Mouse (Mus musculus) lung, embryonic 14.5 days (tissue): ENCODE data around the gene Gm20696. TPM values are rescaled to one million over a fixed set of nuclear protein-coding genes. Genes with fewer than 3 reads are reported as not detected.

ENCODE experiments used
- ATAC-seq: fragments of 200-750 bp; cut with Nextera tagmentation; 2 replicates; pipeline ENCODE4 v1.8.0; 2017; ENCODE audit warnings: mild to moderate bottlenecking, moderate TSS enrichment, moderate library complexity; ENCODE audit not compliant: insufficient read depth
- DNase-seq: peaks from one replicate; pipeline ENCODE4 v3.0.0-alpha.2; 2015
- H3K27ac ChIP-seq: fragments of 300-500 bp; sonication (generic); 2 replicates; pipeline ENCODE4 v1.5.1; 2014; ENCODE audit warnings: low read depth, mild to moderate bottlenecking, moderate library complexity
- H3K27me3 ChIP-seq: fragments of 300-500 bp; sonication (generic); 2 replicates; pipeline ENCODE4 v1.6.1; 2014; ENCODE audit warnings: low read length, control low read depth; ENCODE audit not compliant: insufficient read depth
- H3K36me3 ChIP-seq: fragments of 300-500 bp; sonication (generic); 2 replicates; pipeline ENCODE4 v1.6.1; 2014; ENCODE audit warnings: control low read depth; ENCODE audit not compliant: insufficient read depth
- H3K4me1 ChIP-seq: fragments of 300-500 bp; sonication (generic); 2 replicates; pipeline ENCODE4 v1.6.1; 2014; ENCODE audit warnings: antibody characterized with exemption, control low read depth; ENCODE audit not compliant: insufficient read depth
- H3K4me2 ChIP-seq: fragments of 300-500 bp; sonication (generic); 2 replicates; pipeline ENCODE4 v1.6.1; 2014; ENCODE audit warnings: mild to moderate bottlenecking
- H3K4me3 ChIP-seq: fragments of 300-500 bp; sonication (generic); 2 replicates; pipeline ENCODE4 v1.5.1; 2014; ENCODE audit warnings: low read depth, low read length
- H3K9ac ChIP-seq: fragments of 300-500 bp; sonication (generic); 2 replicates; pipeline ENCODE4 v1.6.1; 2014
- H3K9me3 ChIP-seq: fragments of 300-500 bp; sonication (generic); 2 replicates; pipeline ENCODE4 v1.6.1; 2016; ENCODE audit warnings: low read depth, low read length, control low read depth
- CTCF ChIP-seq: IDR thresholded peaks from 2 replicates; pipeline ENCODE4 v1.5.1; 2016; ENCODE audit warnings: antibody characterized with exemption, low read depth
- WGBS: fragments of 180-500 bp; shearing (Covaris S2); extraction: QIAGEN DNeasy Blood & Tissue Kit; methylation state at CpG from one replicate; pipeline ENCODE4 v1.1.7; 2014; 5-methylcytosine and 5-hydroxymethylcytosine counted together
- polyA plus RNA-seq: library from polyadenylated mRNA; unstranded; fragments of >200 nt; fragmentation: Nextera tagmentation; extraction: Ambion mirVana; gene quantifications from 2 replicates; pipeline ENCODE4 v1.2.1, GENCODE M21; 2014

Gene Gm20696
- polyA plus RNA-seq, 1 experiment from 2014 or later, result 7.3 TPM

GRCm38 (mm10) chr6:99264192-99265093 lies 402.2 kb downstream of the Gm20696 start:
- Histone ChIP-seq H3K27me3 (no peaks in the 10 kb centered on the region), H3K9ac (no peak overlapping the region), H3K9me3 (no peaks in the 10 kb centered on the region), H3K36me3 (no peaks in the 10 kb centered on the region), H3K4me3 (0 out of 2 replicates have a peak overlapping the region, but pooled peaks have one; percentile 4), H3K27ac (peak overlapping the region; percentile 30), H3K4me2 (peak overlapping the region; percentile 58), H3K4me1 (peaks cover 30% of the 10 kb centered on the region)
- no peak for ATAC-seq
- peak; percentile 27 for DNase-seq
- WGBS, result 30% methylated on average over 13 of the region's 13 CpGs
- no peak for TF ChIP-seq CTCF

GRCm38 (mm10) chr6:99263886-99264185 lies 402.8 kb downstream of the Gm20696 start:
- no peak overlapping the region for H3K4me3 ChIP-seq
- no peaks in the 10 kb centered on the region for H3K36me3 ChIP-seq
- 42% methylated on average over 2 of the region's 2 CpGs for WGBS
- no peaks in the 10 kb centered on the region for H3K9me3 ChIP-seq
- H3K27ac ChIP-seq, result 0 out of 2 replicates have a peak overlapping the region, but pooled peaks have one; percentile 30
- H3K9ac ChIP-seq, result no peak overlapping the region
- H3K4me1 ChIP-seq, result peaks cover 30% of the 10 kb centered on the region
- peak overlapping the region; percentile 58 for H3K4me2 ChIP-seq
- H3K27me3 ChIP-seq, result no peaks in the 10 kb centered on the region
- no peak for TF ChIP-seq CTCF
- ATAC-seq (no peak), DNase-seq (peak; percentile 48)

GRCm38 (mm10) chr6:99263061-99263885 lies 403.3 kb downstream of the Gm20696 start:
- 0 out of 2 replicates have a peak overlapping the region, but pooled peaks have one; percentile 30 for H3K27ac ChIP-seq
- no peaks in the 10 kb centered on the region for H3K27me3 ChIP-seq
- H3K36me3 ChIP-seq, result no peaks in the 10 kb centered on the region
- DNase-seq (no peak), ATAC-seq (no peak)
- H3K9ac ChIP-seq, result no peak overlapping the region
- 21% methylated on average over 12 of the region's 12 CpGs for WGBS
- no peak for TF ChIP-seq CTCF
- no peaks in the 10 kb centered on the region for H3K9me3 ChIP-seq
- peaks cover 30% of the 10 kb centered on the region for H3K4me1 ChIP-seq
- H3K4me3 ChIP-seq, result no peak overlapping the region
- H3K4me2 ChIP-seq, result peak overlapping the region; percentile 58

- WGBS, result 57% methylated on average over 4 of the region's 4 CpGs
- Histone ChIP-seq H3K4me2 (no peak overlapping the region), H3K36me3 (no peaks in the 10 kb centered on the region), H3K27me3 (no peaks in the 10 kb centered on the region), H3K4me3 (no peak overlapping the region), H3K4me1 (peaks cover 30% of the 10 kb centered on the region), H3K27ac (no peak overlapping the region), H3K9me3 (no peaks in the 10 kb centered on the region), H3K9ac (no peak overlapping the region)
- DNase-seq (no peak), ATAC-seq (no peak)
- no peak for TF ChIP-seq CTCF
Observed at GRCm38 (mm10) chr6:99261737-99262130, 404.9 kb downstream of the Gm20696 start.

GRCm38 (mm10) chr6:99260941-99261736 lies 405.5 kb downstream of the Gm20696 start:
- no peaks in the 10 kb centered on the region for H3K27me3 ChIP-seq
- H3K4me3 ChIP-seq, result no peak overlapping the region
- H3K9ac ChIP-seq, result no peak overlapping the region
- H3K36me3 ChIP-seq, result no peaks in the 10 kb centered on the region
- H3K4me1 ChIP-seq, result peaks cover 25% of the 10 kb centered on the region
- DNase-seq (no peak), ATAC-seq (no peak)
- WGBS, result 65% methylated on average over 11 of the region's 11 CpGs
- no peaks in the 10 kb centered on the region for H3K9me3 ChIP-seq
- no peak overlapping the region for H3K4me2 ChIP-seq
- H3K27ac ChIP-seq, result no peak overlapping the region
- TF ChIP-seq CTCF, result no peak

- no peak for ATAC-seq
- H3K36me3 ChIP-seq, result no peaks in the 10 kb centered on the region
- no peak overlapping the region for H3K4me2 ChIP-seq
- TF ChIP-seq CTCF, result no peak
- H3K4me3 ChIP-seq, result no peak overlapping the region
- no peaks in the 10 kb centered on the region for H3K27me3 ChIP-seq
- H3K9me3 ChIP-seq, result no peaks in the 10 kb centered on the region
- H3K9ac ChIP-seq, result no peak overlapping the region
- WGBS, result 60% methylated on average over 5 of the region's 5 CpGs
- peaks cover 3% of the 10 kb centered on the region; the same call in 1 of the 2 replicates for H3K4me1 ChIP-seq
- H3K27ac ChIP-seq, result no peak overlapping the region
- DNase-seq, result no peak
Observed at GRCm38 (mm10) chr6:99258346-99258745, 408.3 kb downstream of the Gm20696 start.
